Mouse (Mus musculus) cerebellum, adult (tissue): Measurements from ENCODE around the gene Dmkn.

Source experiments
- ATAC-seq: cut with Nextera tagmentation; 2 replicates; pipeline ENCODE4 v1.9.2; 2017; ENCODE audit warnings: mild to moderate bottlenecking, moderate library complexity, mixed read lengths; ENCODE audit not compliant: insufficient number of reproducible peaks, low FRiP score, low TSS enrichment

Dmkn gene

DNA sequence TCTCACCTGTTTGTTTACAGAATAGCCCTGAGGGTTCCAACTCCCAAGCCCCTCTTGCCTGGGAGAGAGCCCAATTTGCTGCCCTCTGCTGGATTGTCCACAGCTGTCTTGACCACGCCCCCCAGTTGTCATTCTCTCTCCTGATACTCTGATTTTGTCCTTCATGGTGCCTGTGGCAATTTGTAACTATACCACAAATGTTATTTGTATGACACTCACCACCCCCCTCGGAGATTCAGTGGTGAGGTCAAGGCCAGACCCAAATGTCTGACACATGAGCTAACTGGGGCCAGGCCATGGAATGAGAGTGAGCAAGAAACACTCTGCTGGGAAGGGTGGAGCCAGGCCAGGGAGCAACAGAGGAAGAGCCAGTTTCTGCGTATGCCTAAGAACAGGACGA, 4.7 kb upstream of the Dmkn start:
- no peak for ATAC-seq

DNA sequence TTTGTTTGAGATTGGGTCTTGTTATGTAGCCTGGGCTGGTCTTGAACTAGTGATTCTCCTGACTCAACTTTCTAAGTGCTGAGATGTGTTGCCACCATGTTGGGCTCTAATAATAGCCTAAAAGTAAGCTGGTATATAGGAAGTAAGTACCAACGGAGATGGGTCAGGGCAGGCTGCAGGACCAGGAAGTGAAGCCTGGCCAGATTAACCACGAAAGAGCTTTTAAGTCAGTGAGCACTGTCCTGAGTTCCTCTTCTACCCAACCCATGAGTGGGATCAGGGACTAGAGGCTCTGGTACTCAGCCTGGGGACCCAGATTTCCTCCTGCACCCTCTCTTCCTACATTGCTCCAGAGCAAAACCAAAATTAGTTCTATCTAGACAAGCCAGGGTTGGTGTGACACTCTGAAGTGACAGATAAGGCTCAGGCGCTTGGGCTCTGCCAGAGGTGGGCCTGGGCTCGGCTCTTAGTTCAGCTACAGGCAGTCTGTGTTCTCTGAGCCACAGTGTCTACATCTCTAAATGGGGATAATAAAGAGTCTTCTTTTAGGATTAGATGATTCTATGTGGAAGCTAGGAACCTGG, 1.7 kb upstream of the Dmkn start:
- no peak for ATAC-seq

DNA sequence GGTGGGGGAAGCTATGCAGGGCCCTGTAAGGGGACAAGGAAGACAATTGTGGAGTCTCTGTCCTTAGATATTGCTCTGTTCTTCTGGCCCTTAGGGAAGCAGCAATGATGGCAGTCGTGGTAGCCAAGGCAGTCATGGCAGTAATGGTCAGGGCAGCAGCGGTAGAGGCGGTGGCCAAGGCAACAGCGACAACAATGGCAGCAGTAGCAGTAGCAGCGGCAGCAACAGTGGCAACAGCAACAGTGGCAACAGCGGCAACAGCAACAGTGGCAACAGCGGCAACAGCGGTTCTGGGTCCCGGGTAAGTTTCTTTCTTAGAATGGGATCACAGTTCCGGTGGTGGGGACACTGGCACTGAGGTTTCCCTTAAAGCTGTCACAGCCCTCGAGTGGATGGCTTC, 1.6 kb downstream of the Dmkn start:
- no peak for ATAC-seq

- ATAC-seq, result no peak
Observed at GRCm38 (mm10) chr7:30766408-30766807, 2.9 kb downstream of the Dmkn start.

- ATAC-seq, result no peak
Observed at GRCm38 (mm10) chr7:30769236-30769635, 5.7 kb downstream of the Dmkn start.

GRCm38 (mm10) chr7:30776104-30776503, 12.5 kb downstream of the Dmkn start:
- ATAC-seq, result no peak

DNA sequence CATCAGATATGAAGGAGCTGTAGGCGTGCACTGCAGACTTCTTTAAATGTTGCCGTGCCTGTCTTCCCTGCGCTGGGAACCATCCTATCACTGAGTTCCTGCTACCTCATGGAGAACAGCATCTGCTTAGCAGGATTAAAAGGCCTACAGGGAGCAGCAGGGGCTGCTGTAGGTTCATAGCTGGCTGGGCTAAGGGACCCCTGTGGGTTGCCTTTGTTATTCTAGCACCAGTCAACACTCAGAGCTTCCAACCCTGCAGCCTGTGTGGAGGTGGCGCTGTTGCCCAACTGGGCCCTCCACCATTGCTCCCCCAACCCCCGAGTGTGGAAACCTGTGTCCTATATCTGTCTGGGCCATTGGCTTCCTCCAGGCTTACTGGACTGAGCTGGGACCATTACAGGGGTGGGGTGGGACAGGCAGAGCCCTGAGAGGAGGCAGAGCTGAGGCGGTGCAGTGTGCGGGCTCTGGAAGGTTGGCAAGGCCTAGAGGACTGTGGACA, 13.6 kb downstream of the Dmkn start:
- ATAC-seq, result no peak

DNA sequence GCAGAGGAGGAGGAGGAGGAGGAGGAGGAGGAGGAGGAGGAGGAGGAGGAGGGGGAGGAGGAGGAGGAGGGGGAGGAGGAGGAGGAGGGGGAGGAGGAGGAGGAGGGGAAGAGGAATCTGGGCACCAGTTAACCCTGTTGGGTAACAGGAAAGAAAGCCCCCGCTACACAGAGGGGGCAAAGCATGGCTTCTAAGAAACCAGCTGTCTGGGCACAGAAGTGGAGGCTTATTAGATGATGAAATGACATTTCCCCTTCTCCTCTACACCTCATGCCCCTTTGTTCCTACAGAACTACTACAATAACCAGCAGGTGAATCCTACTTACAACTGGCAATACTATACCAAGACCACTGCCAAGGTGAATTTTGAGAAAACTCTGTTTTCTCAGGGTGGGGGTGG, 14.4 kb downstream of the Dmkn start:
- no peak for ATAC-seq

DNA sequence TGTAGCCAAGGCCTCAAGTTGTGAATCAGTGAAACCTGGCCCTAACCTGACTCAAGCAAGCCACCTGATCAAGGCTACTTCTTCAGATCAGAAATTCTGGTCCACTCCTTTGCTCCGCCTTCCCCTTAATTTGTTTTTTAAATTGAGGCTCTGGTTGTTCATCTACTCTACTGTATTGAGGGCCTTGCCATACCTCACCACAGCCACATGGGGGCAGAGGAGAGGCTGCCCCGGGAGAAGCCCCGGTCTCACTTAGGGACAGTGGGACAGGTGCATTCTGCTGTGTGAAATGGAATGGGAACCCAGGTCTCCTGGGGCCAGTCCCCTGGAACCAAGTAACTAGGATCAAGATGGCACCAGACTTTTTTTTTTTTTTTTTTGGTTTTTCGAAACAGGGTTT, 18.2 kb downstream of the Dmkn start:
- ATAC-seq, result no peak

GRCm38 (mm10) chr7:30782658-30783057, 19.1 kb downstream of the Dmkn start:
- no peak for ATAC-seq

DNA sequence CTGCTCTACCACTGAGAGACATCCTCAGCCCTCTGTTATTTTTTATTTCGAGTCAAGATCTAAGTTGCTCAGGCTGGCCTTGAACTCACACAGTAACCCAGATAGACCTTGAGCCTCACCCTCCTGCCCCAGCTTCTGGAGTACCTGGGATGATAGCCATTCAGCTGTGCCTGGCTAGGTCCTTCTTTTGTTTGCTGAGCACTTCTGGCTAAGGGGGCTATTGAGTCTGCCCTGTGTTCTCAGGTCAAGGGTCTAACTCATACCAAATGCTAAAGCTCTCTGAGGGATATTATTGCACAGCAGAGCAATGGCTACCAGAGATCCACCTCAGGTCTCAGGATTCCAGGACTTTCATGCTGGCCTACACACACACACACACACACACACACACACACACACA, 21.6 kb downstream of the Dmkn start:
- no peak for ATAC-seq

GRCm38 (mm10) chr7:30785721-30786546, 22.4 kb downstream of the Dmkn start:
- ATAC-seq, result no peak

DNA sequence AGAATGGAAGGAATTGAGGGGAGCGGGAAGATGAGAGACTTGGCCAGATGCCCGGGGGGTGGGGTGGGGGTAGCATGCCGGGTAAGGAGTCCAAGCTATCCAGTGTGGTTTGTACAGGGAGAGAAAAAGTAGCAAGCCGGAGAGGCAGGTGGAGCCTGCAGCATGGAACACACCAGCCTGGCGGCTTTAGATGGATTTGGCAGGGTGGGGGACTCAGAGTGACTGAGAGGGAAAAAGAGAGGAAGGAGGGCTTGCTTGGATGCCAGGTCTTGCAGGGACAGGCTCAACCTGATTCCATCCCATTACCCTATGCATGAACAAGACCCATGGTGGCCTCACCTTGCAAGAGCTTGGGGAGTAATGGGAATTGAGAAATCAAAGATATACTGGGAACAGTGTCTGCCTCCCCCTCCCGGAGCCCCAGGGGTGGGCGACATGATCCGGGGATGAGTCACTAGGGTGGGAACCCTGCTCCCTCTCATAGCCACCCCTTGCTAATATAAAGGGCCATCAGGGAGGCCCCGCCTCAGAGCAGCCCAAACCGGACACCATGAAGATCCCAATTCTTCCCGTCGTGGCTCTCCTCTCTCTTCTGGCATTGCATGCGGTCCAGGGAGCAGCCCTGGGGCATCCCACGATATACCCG, 23.9 kb downstream of the Dmkn start, which contains the start of gene Krtdap:
TSS of gene Krtdap (plus strand) at position 520 of the 646 bp plus-strand sequence.
- ATAC-seq, result no peak

- no peak for ATAC-seq
Observed at GRCm38 (mm10) chr7:30790141-30790540, 26.6 kb downstream of the Dmkn start.

DNA sequence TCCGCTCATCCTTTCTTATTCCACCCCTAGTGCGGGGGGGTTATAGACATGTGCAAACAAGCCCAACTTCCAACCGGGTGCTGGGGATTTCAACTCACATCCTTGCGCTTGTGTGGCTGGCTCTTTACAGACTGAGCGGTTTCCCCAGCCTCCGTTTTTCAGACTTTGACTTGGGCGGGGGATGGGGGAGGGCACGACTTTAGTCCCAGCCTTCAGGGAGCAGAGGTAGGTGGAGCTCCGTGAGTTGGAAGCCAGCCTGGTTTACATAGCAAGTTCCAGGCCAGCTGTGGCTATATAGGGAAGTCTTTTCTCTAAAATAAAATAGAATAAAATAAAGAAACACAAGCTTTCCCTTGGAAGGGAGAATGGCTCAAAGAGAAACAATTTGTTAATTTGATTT, 28.4 kb downstream of the Dmkn start:
- no peak for ATAC-seq

DNA sequence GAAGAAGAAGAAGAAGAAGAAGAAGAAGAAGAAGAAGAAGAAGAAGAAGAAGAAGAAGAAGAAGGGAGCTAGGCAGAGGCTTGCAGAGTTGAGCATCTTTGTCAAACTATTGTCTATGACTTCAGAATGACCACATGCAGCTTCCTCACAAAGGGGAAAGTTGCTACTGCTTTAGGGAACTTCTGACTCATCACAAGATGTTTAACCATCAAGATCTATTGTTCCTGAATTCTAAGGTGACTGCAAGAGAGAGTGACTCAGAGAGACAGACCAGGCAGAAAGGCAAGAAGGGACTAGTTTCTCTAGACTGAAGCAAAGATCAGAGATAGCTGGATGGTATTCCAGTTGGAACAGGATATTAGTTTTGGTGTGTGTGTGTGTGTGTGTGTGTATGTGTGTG, 31.4 kb downstream of the Dmkn start:
- no peak for ATAC-seq

DNA sequence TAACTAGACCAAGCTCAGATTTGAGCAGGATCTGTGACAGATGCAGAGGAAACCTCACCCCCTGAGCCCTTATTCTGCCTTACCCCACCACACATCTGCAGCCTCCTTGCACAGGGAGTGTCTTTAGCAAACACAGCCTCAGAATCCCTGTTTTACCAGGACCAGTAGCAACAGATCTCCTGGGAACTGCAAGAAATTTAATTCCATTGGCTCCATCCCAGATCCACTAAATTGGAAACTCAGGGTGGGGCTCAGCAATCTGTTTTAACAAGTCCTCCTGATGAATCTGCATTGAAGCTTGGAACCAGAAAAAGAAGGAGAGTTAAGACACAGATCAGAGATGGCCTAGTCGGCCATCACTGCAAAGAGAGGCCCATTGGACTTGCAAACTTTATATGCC, 33.2 kb downstream of the Dmkn start:
- ATAC-seq, result no peak

- no peak for ATAC-seq
Observed at GRCm38 (mm10) chr7:30800653-30801052, 37.1 kb downstream of the Dmkn start.

DNA sequence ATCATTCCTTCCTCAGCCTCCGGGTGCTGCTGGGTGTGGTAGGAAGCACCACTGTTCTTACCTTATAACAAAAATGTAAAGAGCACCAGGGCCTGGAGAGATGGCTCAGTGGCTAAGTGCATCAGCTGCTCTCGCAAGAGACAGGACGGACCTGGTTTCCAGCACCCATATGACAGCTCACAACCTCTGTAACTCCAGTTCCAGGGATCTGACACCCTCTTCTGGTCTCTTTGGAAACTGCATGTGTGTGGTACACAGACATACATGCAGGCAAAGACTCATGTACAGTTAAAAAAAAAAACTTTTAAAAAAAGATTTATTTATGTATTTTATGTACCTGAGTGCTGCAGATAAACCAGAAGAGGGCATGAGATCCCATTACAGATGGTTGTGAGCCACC, 39.7 kb downstream of the Dmkn start:
- ATAC-seq, result no peak

DNA sequence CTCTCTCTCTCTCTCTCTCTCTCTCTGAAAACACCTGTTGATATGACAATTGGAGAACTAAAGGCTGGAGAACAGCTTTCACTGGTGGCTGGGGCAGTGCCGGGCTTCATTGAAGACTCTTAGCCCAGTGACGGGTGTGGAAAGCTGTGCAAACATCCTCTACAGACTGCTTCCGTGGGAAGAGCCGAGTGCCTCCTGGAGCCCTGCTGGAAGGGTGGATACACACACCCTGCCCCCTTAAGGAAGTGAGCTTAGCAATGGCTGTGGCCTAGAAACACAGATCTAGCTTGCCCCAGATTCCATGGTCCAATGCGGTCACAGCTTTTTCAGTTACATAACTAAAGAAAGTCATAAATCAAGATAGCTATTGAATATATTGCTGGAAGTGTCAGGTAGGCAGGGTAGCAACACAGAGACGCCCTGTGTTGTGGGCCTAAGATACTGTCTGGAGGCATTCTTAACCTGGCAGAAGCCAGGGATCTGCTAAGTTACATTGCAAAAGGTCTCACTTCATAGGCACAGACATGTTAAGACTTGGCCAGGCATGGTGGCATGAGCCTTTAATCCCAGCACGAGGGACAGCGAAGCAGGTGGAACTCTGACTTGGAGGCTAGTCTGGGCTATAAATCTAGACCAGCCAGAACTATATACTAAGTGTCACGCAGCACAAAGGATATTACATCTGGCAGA, 40.6 kb downstream of the Dmkn start:
- no peak for ATAC-seq

DNA sequence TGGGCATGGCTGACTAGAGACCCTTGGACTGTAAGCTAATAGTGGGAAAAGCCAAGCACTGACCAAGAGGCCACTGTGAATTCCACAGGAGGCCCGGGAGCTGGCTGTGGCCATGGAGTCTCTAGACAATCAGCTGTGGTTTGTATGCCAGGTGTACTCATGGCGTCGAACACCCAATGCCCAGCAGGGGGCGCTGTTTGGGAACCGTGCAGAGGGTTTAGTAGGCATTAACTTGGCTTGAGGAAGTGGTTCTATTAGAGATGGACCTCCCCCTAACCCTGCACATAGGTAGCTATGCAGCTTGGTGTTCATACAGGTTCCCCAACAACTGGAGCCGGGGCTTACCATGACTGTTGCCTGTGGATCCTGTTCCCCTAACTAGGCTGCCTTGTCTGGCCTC, 42.4 kb downstream of the Dmkn start:
- ATAC-seq, result no peak
